Mouse (Mus musculus): Measurements from ENCODE around the gene Ncaph2. TPM values are rescaled to one million over a fixed set of nuclear protein-coding genes. Genes with fewer than 3 reads are reported as not detected.

Gene Ncaph2
- total RNA-seq, 4 experiments from 2014 or later, result 98.3 to 110 (median 107) TPM

GRCm38 (mm10) chr15:89378831-89379401 is 23.4 kb downstream of the Ncaph2 start, which contains the start of gene Odf3b:
Odf3b (minus strand) TSS chr15:89379282.
- DNase-seq (ENCODE audit: low spot score in 2 of 2), result no peak

GRCm38 (mm10) chr15:89379429-89379828 is 23.9 kb downstream of the Ncaph2 start:
- DNase-seq (ENCODE audit: low spot score in 2 of 2), result no peak

- no peak for DNase-seq (ENCODE audit: low spot score in 2 of 2)
Observed at GRCm38 (mm10) chr15:89384617-89385016, 29.1 kb downstream of the Ncaph2 start, which contains the start of gene Klhdc7b. Klhdc7b (plus strand) TSS chr15:89384917.

GRCm38 (mm10) chr15:89387127-89387526 is 31.6 kb downstream of the Ncaph2 start:
- no peak for DNase-seq (ENCODE audit: low spot score in 2 of 2)

GRCm38 (mm10) chr15:89390081-89390480 is 34.6 kb downstream of the Ncaph2 start:
- DNase-seq (ENCODE audit: low spot score in 2 of 2), result no peak

GRCm38 (mm10) chr15:89396883-89397282 is 41.4 kb downstream of the Ncaph2 start:
- no peak for DNase-seq (ENCODE audit: low spot score in 2 of 2)

GRCm38 (mm10) chr15:89398146-89398545 is 42.6 kb downstream of the Ncaph2 start:
- DNase-seq (ENCODE audit: low spot score in 2 of 2), result no peak

- DNase-seq (ENCODE audit: low spot score in 2 of 2), result no peak
Observed at GRCm38 (mm10) chr15:89399716-89400115, 44.2 kb downstream of the Ncaph2 start.

GRCm38 (mm10) chr15:89402471-89402870 is 47.0 kb downstream of the Ncaph2 start:
- no peak for DNase-seq (ENCODE audit: low spot score in 2 of 2)

- no peak for DNase-seq (ENCODE audit: low spot score in 2 of 2)
Observed at GRCm38 (mm10) chr15:89404831-89405623, 49.5 kb downstream of the Ncaph2 start.

- DNase-seq (ENCODE audit: low spot score in 2 of 2), result no peak
Observed at GRCm38 (mm10) chr15:89406691-89407090, 51.2 kb downstream of the Ncaph2 start.

GRCm38 (mm10) chr15:89410118-89410517 is 54.6 kb downstream of the Ncaph2 start, which contains the start of gene Syce3:
Syce3 (minus strand) TSS chr15:89410503.
- no peak for DNase-seq (ENCODE audit: low spot score in 2 of 2)

GRCm38 (mm10) chr15:89415282-89415681 is 59.8 kb downstream of the Ncaph2 start:
- DNase-seq (ENCODE audit: low spot score in 2 of 2), result no peak

GRCm38 (mm10) chr15:89421938-89422337 is 66.4 kb downstream of the Ncaph2 start:
- DNase-seq (ENCODE audit: low spot score in 2 of 2), result no peak

Small RNA genes within 50 kb of the gene (microRNA-seq; reads per million reads assigned to microRNA genes)
- 9.0 to 10.3 reads per million in 2 experiments for gene Mir6959

Other genes with a start within 250 kb of the Ncaph2 start
- 10 to 100 TPM; 27.2 to 30.8 (median 28.6) TPM for gene Tubgcp6, start 232.6 kb upstream of the Ncaph2 start, total RNA-seq (2022)
- 10 to 100 TPM; 12.5 to 17.1 (median 14.2) TPM for gene Hdac10, start 227.0 kb upstream of the Ncaph2 start, total RNA-seq (2022)
- 10 to 100 TPM in 2 of 4 experiments, 1 to 10 TPM in 2; 9.5 to 10.6 (median 10.1) TPM for gene Mapk12, start 215.0 kb upstream of the Ncaph2 start, total RNA-seq (2022)
- gene Mapk11, start 206.1 kb upstream of the Ncaph2 start, total RNA-seq (2022), result 10 to 100 TPM; 35.8 to 40.9 (median 39.4) TPM
- gene Plxnb2, start 174.9 kb upstream of the Ncaph2 start, total RNA-seq (2022), result 10 to 100 TPM; 42.6 to 60.9 (median 54.8) TPM
- gene Dennd6b, start 159.2 kb upstream of the Ncaph2 start, total RNA-seq (2022), result 10 to 100 TPM; 46.2 to 59.3 (median 50.7) TPM
- 100 to 1,000 TPM; 150 to 165 (median 161) TPM for gene Ppp6r2, start 144.2 kb upstream of the Ncaph2 start, total RNA-seq (2022)
- 100 to 1,000 TPM; 230 to 240 (median 238) TPM for gene Sbf1, start 40.4 kb upstream of the Ncaph2 start, total RNA-seq (2022)
- not detected for gene Adm2, start 33.0 kb upstream of the Ncaph2 start, total RNA-seq (2022)
- not detected for gene Miox, start 21.3 kb upstream of the Ncaph2 start, total RNA-seq (2022)
- 10 to 100 TPM; 15.7 to 22.6 (median 19.9) TPM for gene Lmf2, start 60 bp upstream of the Ncaph2 start, total RNA-seq (2022)
- gene Sco2, start 18.1 kb downstream of the Ncaph2 start, total RNA-seq (2022), result 10 to 100 TPM; 23.2 to 28.0 (median 26.8) TPM
- gene Tymp, start 21.3 kb downstream of the Ncaph2 start, total RNA-seq (2022), result 1 to 10 TPM in 2 of 4 experiments, under 1 TPM in 2; 0.57 to 1.4 (median 0.90) TPM
- 1 to 10 TPM; 1.9 to 3.8 (median 2.8) TPM for gene Odf3b, start 23.6 kb downstream of the Ncaph2 start, total RNA-seq (2022)
- 1 to 10 TPM in 1 of 4 experiments, under 1 TPM in 3; 0.70 to 1.1 (median 0.87) TPM for gene Klhdc7b, start 29.2 kb downstream of the Ncaph2 start, total RNA-seq (2022)
- gene Syce3, start 54.8 kb downstream of the Ncaph2 start, total RNA-seq (2022), result not detected
- gene Cpt1b, start 70.1 kb downstream of the Ncaph2 start, total RNA-seq (2022), result 1 to 10 TPM; 1.2 to 2.2 (median 1.5) TPM
- gene C730034F03Rik, start 73.9 kb downstream of the Ncaph2 start, total RNA-seq (2022), result 1 to 10 TPM; 1.4 to 2.2 (median 1.5) TPM
- gene Gm44502, start 74.0 kb downstream of the Ncaph2 start, total RNA-seq (2022), result under 1 TPM in 1 of 4 experiments, not detected in 3; 0.37 TPM
- 10 to 100 TPM; 37.4 to 49.3 (median 42.9) TPM for gene Chkb, start 74.2 kb downstream of the Ncaph2 start, total RNA-seq (2022)
- gene Mapk8ip2, start 98.2 kb downstream of the Ncaph2 start, total RNA-seq (2022), result 100 to 1,000 TPM; 240 to 262 (median 246) TPM
- gene Arsa, start 121.7 kb downstream of the Ncaph2 start, total RNA-seq (2022), result 10 to 100 TPM; 31.8 to 37.3 (median 35.9) TPM
- gene Shank3, start 143.9 kb downstream of the Ncaph2 start, total RNA-seq (2022), result 100 to 1,000 TPM; 192 to 223 (median 197) TPM
- 1 to 10 TPM; 1.6 to 3.5 (median 2.3) TPM for gene Acr, start 212.6 kb downstream of the Ncaph2 start, total RNA-seq (2022)
- gene Rabl2, start 236.2 kb downstream of the Ncaph2 start, total RNA-seq (2022), result 10 to 100 TPM; 28.8 to 35.7 (median 33.1) TPM

Measured in left cerebral cortex, adult 8-10 months (tissue).